Mouse (Mus musculus): ENCODE measurements around the gene Kdm2b. TPM values are rescaled to one million over a fixed set of nuclear protein-coding genes. Genes with fewer than 3 reads are reported as not detected.
"Not testable (repeated sequence)": the region's sequence is repeated elsewhere in the genome, so short reads cannot be mapped to it uniquely, and the experiment has no call there.

Kdm2b gene
- polyA plus RNA-seq, 1 experiment = 102 TPM

- TF ChIP-seq POLR2A (IDR thresholded peaks at IDR 0.05; ENCODE audit: borderline replicate concordance, extremely low read depth, insufficient read depth, insufficient read length, poor library complexity, severe bottlenecking) (peak; percentile 30; the same call in 1 of the 2 replicates), CTCF (IDR thresholded peaks at IDR 0.05; ENCODE audit: borderline replicate concordance, extremely low read depth, insufficient read depth, insufficient read length) (no peak)
- DNase-seq (ENCODE audit: low read depth) = peak; percentile 91
Observed at GRCm38 (mm10) chr5:122989001-122989525, 560 bp downstream of the Kdm2b start.

GRCm38 (mm10) chr5:122988021-122988751, 1.4 kb downstream of the Kdm2b start:
- no peak; the same call in 1 of the 2 replicates for TF ChIP-seq POLR2A (IDR thresholded peaks at IDR 0.05; ENCODE audit: borderline replicate concordance, extremely low read depth, insufficient read depth, insufficient read length, poor library complexity, severe bottlenecking)
- TF ChIP-seq CTCF (IDR thresholded peaks at IDR 0.05; ENCODE audit: borderline replicate concordance, extremely low read depth, insufficient read depth, insufficient read length) = no peak
- peak; percentile 77 for DNase-seq (ENCODE audit: low read depth)

- no peak for TF ChIP-seq POLR2A (IDR thresholded peaks at IDR 0.05; ENCODE audit: borderline replicate concordance, extremely low read depth, insufficient read depth, insufficient read length, poor library complexity, severe bottlenecking)
- no peak for TF ChIP-seq CTCF (IDR thresholded peaks at IDR 0.05; ENCODE audit: borderline replicate concordance, extremely low read depth, insufficient read depth, insufficient read length)
- DNase-seq (ENCODE audit: low read depth) = peak; percentile 67
Observed at GRCm38 (mm10) chr5:122987211-122988020, 2.2 kb downstream of the Kdm2b start.

- no peak for DNase-seq (ENCODE audit: low read depth)
Observed at GRCm38 (mm10) chr5:122986091-122986493, 3.5 kb downstream of the Kdm2b start.

GRCm38 (mm10) chr5:122985276-122985675, 4.3 kb downstream of the Kdm2b start:
- TF ChIP-seq CTCF (IDR thresholded peaks at IDR 0.05; ENCODE audit: borderline replicate concordance, extremely low read depth, insufficient read depth, insufficient read length) (no peak), POLR2A (IDR thresholded peaks at IDR 0.05; ENCODE audit: borderline replicate concordance, extremely low read depth, insufficient read depth, insufficient read length, poor library complexity, severe bottlenecking) (no peak)

More at GRCm38 (mm10) chr5:122986091-122986493, 3.5 kb downstream of the Kdm2b start:
- TF ChIP-seq CTCF (IDR thresholded peaks at IDR 0.05; ENCODE audit: borderline replicate concordance, extremely low read depth, insufficient read depth, insufficient read length) (no peak), POLR2A (IDR thresholded peaks at IDR 0.05; ENCODE audit: borderline replicate concordance, extremely low read depth, insufficient read depth, insufficient read length, poor library complexity, severe bottlenecking) (no peak)

GRCm38 (mm10) chr5:122984483-122984882, 5.1 kb downstream of the Kdm2b start:
- TF ChIP-seq CTCF (IDR thresholded peaks at IDR 0.05; ENCODE audit: borderline replicate concordance, extremely low read depth, insufficient read depth, insufficient read length) (no peak), POLR2A (IDR thresholded peaks at IDR 0.05; ENCODE audit: borderline replicate concordance, extremely low read depth, insufficient read depth, insufficient read length, poor library complexity, severe bottlenecking) (no peak)
- DNase-seq (ENCODE audit: low read depth) = no peak

More at GRCm38 (mm10) chr5:122985276-122985675, 4.3 kb downstream of the Kdm2b start:
- DNase-seq (ENCODE audit: low read depth) = no peak

GRCm38 (mm10) chr5:122978970-122979369, 10.7 kb downstream of the Kdm2b start:
- DNase-seq (ENCODE audit: low read depth) = no peak
- no peak for TF ChIP-seq POLR2A (IDR thresholded peaks at IDR 0.05; ENCODE audit: borderline replicate concordance, extremely low read depth, insufficient read depth, insufficient read length, poor library complexity, severe bottlenecking)
- TF ChIP-seq CTCF (IDR thresholded peaks at IDR 0.05; ENCODE audit: borderline replicate concordance, extremely low read depth, insufficient read depth, insufficient read length) = no peak

- DNase-seq (ENCODE audit: low read depth) = not testable (repeated sequence)
Observed at GRCm38 (mm10) chr5:122974701-122975100, 14.9 kb downstream of the Kdm2b start.

- TF ChIP-seq CTCF (IDR thresholded peaks at IDR 0.05; ENCODE audit: borderline replicate concordance, extremely low read depth, insufficient read depth, insufficient read length) (no peak), POLR2A (IDR thresholded peaks at IDR 0.05; ENCODE audit: borderline replicate concordance, extremely low read depth, insufficient read depth, insufficient read length, poor library complexity, severe bottlenecking) (no peak)
- DNase-seq (ENCODE audit: low read depth) = peak; percentile 89
Observed at GRCm38 (mm10) chr5:122972116-122972515, 17.5 kb downstream of the Kdm2b start.

GRCm38 (mm10) chr5:122971438-122971837, 18.2 kb downstream of the Kdm2b start:
- TF ChIP-seq POLR2A (IDR thresholded peaks at IDR 0.05; ENCODE audit: borderline replicate concordance, extremely low read depth, insufficient read depth, insufficient read length, poor library complexity, severe bottlenecking) = no peak
- no peak for TF ChIP-seq CTCF (IDR thresholded peaks at IDR 0.05; ENCODE audit: borderline replicate concordance, extremely low read depth, insufficient read depth, insufficient read length)
- no peak for DNase-seq (ENCODE audit: low read depth)

GRCm38 (mm10) chr5:122970056-122970455, 19.6 kb downstream of the Kdm2b start:
- TF ChIP-seq CTCF (IDR thresholded peaks at IDR 0.05; ENCODE audit: borderline replicate concordance, extremely low read depth, insufficient read depth, insufficient read length) (no peak), POLR2A (IDR thresholded peaks at IDR 0.05; ENCODE audit: borderline replicate concordance, extremely low read depth, insufficient read depth, insufficient read length, poor library complexity, severe bottlenecking) (no peak)
- no peak for DNase-seq (ENCODE audit: low read depth)
